Comparison of ENCODE assay signal across 29 mouse cellular contexts in the genomic region with DNA sequence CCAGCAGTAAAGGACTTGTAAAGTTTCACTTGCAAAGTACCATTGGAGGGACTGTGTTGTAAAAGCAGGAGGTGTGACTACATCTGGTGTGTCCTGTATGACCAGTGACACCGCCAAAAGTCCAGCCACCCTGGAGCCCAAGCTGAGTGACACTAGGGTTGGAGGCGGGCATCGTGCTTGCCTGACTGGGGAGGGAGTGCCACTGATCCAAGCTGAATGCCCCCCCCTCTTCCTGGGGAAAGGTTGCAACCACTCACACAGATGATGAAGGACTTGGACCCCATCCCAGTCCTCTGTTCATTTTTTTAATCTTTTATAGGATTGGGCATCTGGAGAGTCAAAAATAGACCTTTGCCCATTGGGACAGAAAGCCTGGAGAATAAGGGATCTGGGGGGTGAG. TPM values are rescaled to one million over a fixed set of nuclear protein-coding genes. Genes with fewer than 3 reads are reported as not detected.
DNase-seq lines count a peak whose midpoint lies in the region; ATAC-seq and TF ChIP-seq lines count a peak whose summit lies in the region.
"Had no signal": no experiment of that assay in that cellular context is flagged by ENCODE, and none has a peak within 500 bp of the region (broad histone marks: within the 10 kb centered on the region; RNA-seq: fewer than 3 reads in every experiment).

No protein-coding gene starts in this region.

- no peak overlapping the region for H3K4me3 ChIP-seq in kidney, adult 2 months (ENCODE audit: insufficient read depth, low read depth, low read length)
- H3K4me3 ChIP-seq in liver, adult 2 months (ENCODE audit: insufficient read depth, low read depth, low read length): no peak overlapping the region
- no peak overlapping the region for H3K4me3 ChIP-seq in liver, embryonic 11.5 days (ENCODE audit: low read depth, low read length)
- no peak overlapping the region for H3K4me3 ChIP-seq in liver, embryonic 15.5 days (replicated peaks)
- H3K4me3 ChIP-seq: forebrain, embryonic 10.5 days; heart, embryonic 10.5 days; layer of hippocampus, adult 2 months; limb, embryonic 12.5 days; neural tube, embryonic 15.5 days; stomach, embryonic 15.5 days had no signal

- H3K4me1 ChIP-seq in kidney, adult 2 months (ENCODE audit: control insufficient read depth, insufficient read depth, low read length): peaks cover 19% of the 10 kb centered on the region; the same call in 1 of the 2 replicates
- H3K4me1 ChIP-seq in liver, adult 2 months (ENCODE audit: control insufficient read depth, insufficient read depth, low read length): peaks cover 25% of the 10 kb centered on the region
- H3K4me1 ChIP-seq in liver, embryonic 11.5 days (replicated peaks; ENCODE audit: control insufficient read depth, insufficient read depth, low read length): peaks cover 25% of the 10 kb centered on the region
- peaks cover 53% of the 10 kb centered on the region for H3K4me1 ChIP-seq in liver, embryonic 15.5 days (replicated peaks)
- H3K4me1 ChIP-seq: heart, embryonic 10.5 days had no signal

- H3K4me2 ChIP-seq in liver, embryonic 11.5 days: no peak overlapping the region
- H3K4me2 ChIP-seq in liver, embryonic 15.5 days: no peak overlapping the region
- H3K4me2 ChIP-seq: hindbrain, embryonic 14.5 days; limb, embryonic 12.5 days; lung, embryonic 14.5 days; neural tube, embryonic 15.5 days; stomach, embryonic 15.5 days had no signal

- 43% methylated on average over 3 of the region's 3 CpGs for WGBS in kidney, adult 2 months
- 17% methylated on average over 3 of the region's 3 CpGs for WGBS in liver, adult 2 months
- WGBS in liver, embryonic 11.5 days: 83% methylated on average over 3 of the region's 3 CpGs
- 76% methylated on average over 3 of the region's 3 CpGs for WGBS in liver, embryonic 15.5 days (ENCODE audit: insufficient replicate concordance)

- ATAC-seq in liver, embryonic 11.5 days (replicated peaks; ENCODE audit: low FRiP score): no peak
- ATAC-seq in liver, embryonic 15.5 days (ENCODE audit: insufficient read depth): no peak
- ATAC-seq: forebrain, embryonic 16.5 days; inflammation-experienced regulatory T-cells, adult 6 months; Patski had no signal

- H3K79me2 ChIP-seq in liver, adult 2 months (ENCODE audit: control insufficient read depth, insufficient read depth, low read length): peaks cover 9% of the 10 kb centered on the region; the same call in 1 of the 2 replicates

- no peak for TF ChIP-seq POLR2A in kidney, adult 2 months (IDR thresholded peaks at IDR 0.05; ENCODE audit: low read depth, low read length)
- no peak for TF ChIP-seq POLR2A in liver, adult 2 months (IDR thresholded peaks at IDR 0.05; ENCODE audit: extremely low read depth, insufficient read depth, low read length)

- no peak for TF ChIP-seq CTCF in kidney, adult 2 months (conservative IDR thresholded peaks at IDR 0.05; ENCODE audit: insufficient read depth, insufficient read length, low read depth, low read length)
- no peak for TF ChIP-seq CTCF in liver, adult 2 months (IDR thresholded peaks at IDR 0.05; ENCODE audit: low read depth, low read length)

- DNase-seq in kidney, adult 2 months: peak; percentile 86
- DNase-seq in kidney, postnatal 10 days: no peak
- peak; percentile 68 for DNase-seq in liver, adult 2 months (ENCODE audit: extremely low read depth, low read depth, low spot score)
- DNase-seq in liver, embryonic 11.5 days (ENCODE audit: low spot score): no peak
- peak; percentile 10 for DNase-seq in 3T3-L1 (ENCODE audit: low read depth, low spot score)
- no peak for DNase-seq in adrenal gland, adult 2 months
- DNase-seq: adrenal gland, adult 8-10 months; cerebellum, adult 11-12 months; cerebellum, postnatal 14 days; gastrocnemius, postnatal 10 days; heart, postnatal 14 days; layer of hippocampus, postnatal 36 days; lung, embryonic 14.5 days; lung, postnatal 4 days; right cerebral cortex, adult 18-20 months; thymus, adult 18-20 months; thymus, postnatal 36 days had no signal

- H3K27ac ChIP-seq in kidney, adult 2 months (ENCODE audit: insufficient read depth, low read depth, low read length): no peak overlapping the region
- peak overlapping the region; percentile 64 for H3K27ac ChIP-seq in liver, adult 2 months (replicated peaks; ENCODE audit: insufficient read depth, low read depth, low read length)
- H3K27ac ChIP-seq in liver, embryonic 11.5 days (ENCODE audit: low read depth, low read length): no peak overlapping the region
- peak overlapping the region; percentile 24 for H3K27ac ChIP-seq in liver, embryonic 15.5 days (replicated peaks)
- H3K27ac ChIP-seq: forebrain, embryonic 10.5 days; heart, embryonic 10.5 days; hindbrain, embryonic 14.5 days; layer of hippocampus, adult 2 months; limb, embryonic 12.5 days; neural tube, embryonic 15.5 days; stomach, embryonic 15.5 days had no signal

- H3K36me3 ChIP-seq in kidney, adult 2 months (ENCODE audit: control insufficient read depth, insufficient read depth, low read length): no peaks in the 10 kb centered on the region
- peaks cover 3% of the 10 kb centered on the region for H3K36me3 ChIP-seq in liver, adult 2 months (ENCODE audit: control insufficient read depth, insufficient read depth, low read length)
- peaks cover 9% of the 10 kb centered on the region; the same call in 1 of the 2 replicates for H3K36me3 ChIP-seq in liver, embryonic 11.5 days (ENCODE audit: control insufficient read depth, insufficient read depth, low read length)
- H3K36me3 ChIP-seq in liver, embryonic 15.5 days (replicated peaks): peaks cover 99% of the 10 kb centered on the region
- H3K36me3 ChIP-seq: stomach, embryonic 15.5 days had no signal

- H3K9me3 ChIP-seq in liver, embryonic 11.5 days (ENCODE audit: control insufficient read depth, low read length): no peaks in the 10 kb centered on the region
- no peaks in the 10 kb centered on the region for H3K9me3 ChIP-seq in liver, embryonic 15.5 days (replicated peaks)
- H3K9me3 ChIP-seq: forebrain, embryonic 10.5 days; heart, embryonic 10.5 days; limb, embryonic 12.5 days; neural tube, embryonic 15.5 days; stomach, embryonic 15.5 days had no signal

- H3K27me3 ChIP-seq in kidney, adult 2 months (replicated peaks; ENCODE audit: control insufficient read depth, insufficient read depth, low read length): no peaks in the 10 kb centered on the region
- no peaks in the 10 kb centered on the region for H3K27me3 ChIP-seq in liver, adult 2 months (ENCODE audit: control insufficient read depth, insufficient read depth, low read length)
- H3K27me3 ChIP-seq in liver, embryonic 11.5 days (replicated peaks; ENCODE audit: control insufficient read depth, insufficient read depth, low read length): no peaks in the 10 kb centered on the region
- no peaks in the 10 kb centered on the region for H3K27me3 ChIP-seq in liver, embryonic 15.5 days
- H3K27me3 ChIP-seq: limb, embryonic 12.5 days; neural tube, embryonic 15.5 days; Patski; stomach, embryonic 15.5 days had no signal

- no peak overlapping the region for H3K9ac ChIP-seq in liver, adult 2 months (ENCODE audit: low read depth, low read length)
- H3K9ac ChIP-seq in liver, embryonic 11.5 days (ENCODE audit: low read depth, low read length): no peak overlapping the region
- H3K9ac ChIP-seq in liver, embryonic 15.5 days: no peak overlapping the region
- H3K9ac ChIP-seq: hindbrain, embryonic 14.5 days; limb, embryonic 12.5 days; lung, embryonic 14.5 days; neural tube, embryonic 15.5 days; stomach, embryonic 15.5 days had no signal

RNA-seq across cellular contexts. Expression of a gene that starts 7.3 kb away (rescaled TPM):
- 19.2 and 25.7 TPM in 2 replicates for polyA plus RNA-seq in kidney, adult 2 months (2012; rRNA removed)
- total RNA-seq in liver, adult 2 months (2014; rRNA removed): 9.1 and 11.0 TPM in 2 replicates
- 51.0 and 57.0 TPM in 2 replicates for polyA plus RNA-seq in liver, adult 2 months (2012; rRNA removed)
- polyA plus RNA-seq in liver, embryonic 11.5 days (2014; fragmentation: Nextera tagmentation; extraction: Ambion mirVana): 21.7 and 26.3 TPM in 2 replicates
- polyA plus RNA-seq in liver, embryonic 15.5 days (2015; fragmentation: Nextera tagmentation; extraction: Ambion mirVana): 56.1 and 56.4 TPM in 2 replicates
- total RNA-seq in adrenal gland, adult 2 months (2021): 10 to 100 TPM in 1 of 2 experiments, 1 to 10 TPM in 1; 9.0 to 14.5 TPM
- polyA plus RNA-seq in adrenal gland, adult 2 months (2012; rRNA removed): 29.7 and 39.7 TPM in 2 replicates
- total RNA-seq: granulocyte monocyte progenitor cell, adult 5-6 weeks had no signal
- polyA plus RNA-seq: inflammation-experienced regulatory T-cells, adult 6 months had no signal

RNA-seq across cellular contexts. Expression of a gene that starts 30.8 kb away (rescaled TPM):
- 2.9 and 3.3 TPM in 2 replicates for polyA plus RNA-seq in kidney, adult 2 months (2012; rRNA removed)
- total RNA-seq in liver, adult 2 months (2014; rRNA removed): not detected in 2 replicates
- polyA plus RNA-seq in liver, adult 2 months (2012; rRNA removed): 0.51 and 0.54 TPM in 2 replicates
- 1.1 and 1.5 TPM in 2 replicates for polyA plus RNA-seq in liver, embryonic 11.5 days (2014; fragmentation: Nextera tagmentation; extraction: Ambion mirVana)
- polyA plus RNA-seq in liver, embryonic 15.5 days (2015; fragmentation: Nextera tagmentation; extraction: Ambion mirVana): 1.2 TPM in 2 replicates
- total RNA-seq in adrenal gland, adult 2 months (2021): 1 to 10 TPM in 1 of 2 experiments, under 1 TPM in 1; 0.52 to 1.1 TPM
- 2.4 and 2.5 TPM in 2 replicates for polyA plus RNA-seq in adrenal gland, adult 2 months (2012; rRNA removed)
- total RNA-seq: granulocyte monocyte progenitor cell, adult 5-6 weeks had no signal
- polyA plus RNA-seq: inflammation-experienced regulatory T-cells, adult 6 months had no signal

RNA-seq across cellular contexts. Expression of a gene that starts 41.7 kb away (rescaled TPM):
- 4.9 and 9.8 TPM in 2 replicates for polyA plus RNA-seq in kidney, adult 2 months (2012; rRNA removed)
- total RNA-seq in liver, adult 2 months (2014; rRNA removed): 0.18 and 0.34 TPM in 2 replicates
- polyA plus RNA-seq in liver, adult 2 months (2012; rRNA removed): 0.29 and 0.80 TPM in 2 replicates
- polyA plus RNA-seq in liver, embryonic 11.5 days (2014; fragmentation: Nextera tagmentation; extraction: Ambion mirVana): 9.3 and 10.5 TPM in 2 replicates
- polyA plus RNA-seq in liver, embryonic 15.5 days (2015; fragmentation: Nextera tagmentation; extraction: Ambion mirVana): 1.0 and 1.4 TPM in 2 replicates
- 10 to 100 TPM in 1 of 2 experiments, 1 to 10 TPM in 1; 8.7 to 12.1 TPM for total RNA-seq in adrenal gland, adult 2 months (2021)
- 63.8 and 65.8 TPM in 2 replicates for polyA plus RNA-seq in adrenal gland, adult 2 months (2012; rRNA removed)
- total RNA-seq: granulocyte monocyte progenitor cell, adult 5-6 weeks had no signal
- polyA plus RNA-seq: inflammation-experienced regulatory T-cells, adult 6 months had no signal

RNA-seq across cellular contexts. Expression of a gene that starts 45.6 kb away (rescaled TPM):
- 768 and 777 TPM in 2 replicates for polyA plus RNA-seq in kidney, adult 2 months (2012; rRNA removed)
- 124 and 163 TPM in 2 replicates for total RNA-seq in liver, adult 2 months (2014; rRNA removed)
- 238 and 244 TPM in 2 replicates for polyA plus RNA-seq in liver, adult 2 months (2012; rRNA removed)
- 212 and 229 TPM in 2 replicates for polyA plus RNA-seq in liver, embryonic 11.5 days (2014; fragmentation: Nextera tagmentation; extraction: Ambion mirVana)
- polyA plus RNA-seq in liver, embryonic 15.5 days (2015; fragmentation: Nextera tagmentation; extraction: Ambion mirVana): 168 and 195 TPM in 2 replicates
- total RNA-seq in adrenal gland, adult 2 months (2021): 100 to 1,000 TPM; 208 to 226 TPM
- 597 and 627 TPM in 2 replicates for polyA plus RNA-seq in adrenal gland, adult 2 months (2012; rRNA removed)

RNA-seq across cellular contexts. Expression of a gene that starts 50.3 kb away (rescaled TPM):
- 9.4 and 10.1 TPM in 2 replicates for polyA plus RNA-seq in kidney, adult 2 months (2012; rRNA removed)
- 1.7 and 1.9 TPM in 2 replicates for total RNA-seq in liver, adult 2 months (2014; rRNA removed)
- 6.9 and 10.2 TPM in 2 replicates for polyA plus RNA-seq in liver, adult 2 months (2012; rRNA removed)
- 21.9 and 23.1 TPM in 2 replicates for polyA plus RNA-seq in liver, embryonic 11.5 days (2014; fragmentation: Nextera tagmentation; extraction: Ambion mirVana)
- 5.9 and 6.9 TPM in 2 replicates for polyA plus RNA-seq in liver, embryonic 15.5 days (2015; fragmentation: Nextera tagmentation; extraction: Ambion mirVana)
- 1 to 10 TPM; 9.5 to 9.7 TPM for total RNA-seq in adrenal gland, adult 2 months (2021)
- polyA plus RNA-seq in adrenal gland, adult 2 months (2012; rRNA removed): 16.5 and 18.9 TPM in 2 replicates

Comparison
In these comparisons a context has a peak if more than half of its experiments do, and no peak if none do; other contexts are left out.
1. DNase-seq: peak in kidney, adult 2 months (single experiment), liver, adult 2 months (single experiment) and 3T3-L1 (single experiment); none in kidney, postnatal 10 days (single experiment), liver, embryonic 11.5 days (single experiment) and adrenal gland, adult 2 months (single experiment).
2. H3K27ac ChIP-seq: peak in liver, adult 2 months (single experiment) and liver, embryonic 15.5 days (single experiment); none in kidney, adult 2 months (single experiment) and liver, embryonic 11.5 days (single experiment).